Mouse (Mus musculus) cerebellum, adult 2 months (tissue): ENCODE measurements around the gene Lsamp.

Experiments
- CTCF ChIP-seq: fragments of 200-500 bp; IDR thresholded peaks from 2 replicates; pipeline ENCODE4 v1.5.1; 2011; ENCODE audit warnings: low read depth, mild to moderate bottlenecking, control low read depth, low read length, moderate library complexity, borderline replicate concordance; ENCODE audit not compliant: insufficient read depth
- POLR2A ChIP-seq: fragments of 200-500 bp; IDR thresholded peaks from 2 replicates; pipeline ENCODE4 v1.6.1; 2011; ENCODE audit warnings: low read length, control low read depth, borderline replicate concordance; ENCODE audit not compliant: insufficient read depth

DNA sequence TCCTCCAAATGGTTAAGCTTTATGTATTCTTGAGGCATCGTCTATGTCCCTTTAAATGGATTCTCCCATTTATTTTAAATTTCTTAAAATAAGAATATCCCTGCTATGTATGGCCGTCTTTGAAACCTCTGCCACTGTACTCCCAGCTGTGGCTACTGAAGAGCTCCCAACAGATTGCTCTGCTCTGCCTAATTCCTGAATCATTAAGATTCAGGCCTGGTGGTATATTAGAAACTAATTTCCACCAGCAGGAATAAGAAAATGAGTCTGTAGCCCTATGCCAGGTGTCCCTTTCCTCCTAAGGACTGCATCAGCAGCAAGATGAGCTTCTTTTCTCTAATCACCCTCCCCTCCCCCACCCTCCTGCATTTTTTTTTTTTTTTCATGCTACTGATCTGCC lies 1381.0 kb downstream of the Lsamp start:
- TF ChIP-seq CTCF, result no peak
- no peak for TF ChIP-seq POLR2A
